Mouse (Mus musculus) forebrain, embryonic 16.5 days (tissue): ENCODE data around the gene Mier2. TPM values are rescaled to one million over a fixed set of nuclear protein-coding genes. Genes with fewer than 3 reads are reported as not detected.

ENCODE experiments used
- ATAC-seq: fragments of 200-750 bp; cut with Nextera tagmentation; 2 replicates; pipeline ENCODE4 v1.8.0; 2017; ENCODE audit warnings: mild to moderate bottlenecking, moderate library complexity
- H3K27ac ChIP-seq: fragments of 300-500 bp; sonication (generic); 2 replicates; pipeline ENCODE4 v1.5.1; 2014; ENCODE audit warnings: low read length, control low read depth
- H3K27me3 ChIP-seq: fragments of 300-500 bp; sonication (generic); replicated peaks from 2 replicates; pipeline ENCODE4 v1.6.1; 2014; ENCODE audit warnings: low read length; ENCODE audit not compliant: control insufficient read depth, insufficient read depth
- H3K36me3 ChIP-seq: fragments of 300-500 bp; sonication (generic); 2 replicates; pipeline ENCODE4 v1.6.1; 2014; ENCODE audit not compliant: control insufficient read depth, insufficient read depth
- H3K4me1 ChIP-seq: fragments of 300-500 bp; sonication (generic); replicated peaks from 2 replicates; pipeline ENCODE4 v1.6.1; 2014; ENCODE audit warnings: low read length; ENCODE audit not compliant: control insufficient read depth, insufficient read depth
- H3K4me2 ChIP-seq: fragments of 300-500 bp; sonication (generic); 2 replicates; pipeline ENCODE4 v1.6.1; 2014; ENCODE audit warnings: mild to moderate bottlenecking, low read length, control low read depth
- H3K4me3 ChIP-seq: fragments of 300-500 bp; sonication (generic); replicated peaks from 2 replicates; pipeline ENCODE4 v1.5.1; 2014; ENCODE audit warnings: mild to moderate bottlenecking, low read length, control low read depth
- H3K9ac ChIP-seq: fragments of 300-500 bp; sonication (generic); replicated peaks from 2 replicates; pipeline ENCODE4 v1.6.1; 2014; ENCODE audit warnings: low read depth, low read length, control low read depth
- H3K9me3 ChIP-seq: fragments of 300-500 bp; sonication (generic); 2 replicates; pipeline ENCODE4 v1.6.1; 2016; ENCODE audit warnings: low read length; ENCODE audit not compliant: control insufficient read depth
- WGBS: fragments of 180-500 bp; shearing (Covaris S2); extraction: QIAGEN DNeasy Blood & Tissue Kit; methylation state at CpG from one replicate; pipeline ENCODE4 v1.1.7; 2014; 5-methylcytosine and 5-hydroxymethylcytosine counted together
- polyA plus RNA-seq: library from polyadenylated mRNA; unstranded; fragments of >200 nt; fragmentation: Nextera tagmentation; extraction: Ambion mirVana; gene quantifications from 2 replicates; pipeline ENCODE4 v1.2.1, GENCODE M21; 2015

Gene Mier2
- polyA plus RNA-seq, 1 experiment from 2014 or later = 68.5 TPM

- H3K9me3 ChIP-seq = 0 out of 2 replicates have a peak, but pooled peaks cover 3% of the 10 kb centered on the region
- no peak overlapping the region for H3K9ac ChIP-seq
- H3K4me1 ChIP-seq = no peaks in the 10 kb centered on the region
- WGBS = 79% methylated on average over 12 of the region's 12 CpGs
- no peak overlapping the region for H3K27ac ChIP-seq
- no peak for ATAC-seq
- H3K4me3 ChIP-seq = no peak overlapping the region
- H3K27me3 ChIP-seq = no peaks in the 10 kb centered on the region
- H3K36me3 ChIP-seq = no peaks in the 10 kb centered on the region
- no peak overlapping the region for H3K4me2 ChIP-seq
These were observed 24.8 kb upstream of the Mier2 start for GRCm38 (mm10) chr10:79579781-79580180.

GRCm38 (mm10) chr10:79578891-79579290 lies 23.9 kb upstream of the Mier2 start:
- WGBS = 79% methylated on average over 7 of the region's 7 CpGs
- Histone ChIP-seq H3K4me1 (no peaks in the 10 kb centered on the region), H3K9ac (no peak overlapping the region), H3K4me3 (no peak overlapping the region), H3K4me2 (no peak overlapping the region), H3K9me3 (0 out of 2 replicates have a peak, but pooled peaks cover 3% of the 10 kb centered on the region), H3K27ac (no peak overlapping the region), H3K36me3 (no peaks in the 10 kb centered on the region), H3K27me3 (no peaks in the 10 kb centered on the region)
- ATAC-seq = no peak

- Histone ChIP-seq H3K27ac (no peak overlapping the region), H3K9ac (no peak overlapping the region), H3K4me2 (no peak overlapping the region), H3K36me3 (no peaks in the 10 kb centered on the region), H3K27me3 (no peaks in the 10 kb centered on the region), H3K4me1 (no peaks in the 10 kb centered on the region), H3K9me3 (0 out of 2 replicates have a peak, but pooled peaks cover 3% of the 10 kb centered on the region), H3K4me3 (no peak overlapping the region)
- WGBS = 31% methylated on average over 9 of the region's 9 CpGs
- no peak for ATAC-seq
These were observed 23.3 kb upstream of the Mier2 start for GRCm38 (mm10) chr10:79578276-79578675.

GRCm38 (mm10) chr10:79577376-79577775 lies 22.4 kb upstream of the Mier2 start:
- no peak for ATAC-seq
- Histone ChIP-seq H3K36me3 (no peaks in the 10 kb centered on the region), H3K9me3 (0 out of 2 replicates have a peak, but pooled peaks cover 3% of the 10 kb centered on the region), H3K27me3 (no peaks in the 10 kb centered on the region), H3K4me3 (no peak overlapping the region), H3K9ac (no peak overlapping the region), H3K4me2 (no peak overlapping the region), H3K27ac (no peak overlapping the region), H3K4me1 (no peaks in the 10 kb centered on the region)
- 76% methylated on average over 4 of the region's 4 CpGs for WGBS

GRCm38 (mm10) chr10:79575754-79576153 lies 20.8 kb upstream of the Mier2 start:
- H3K9me3 ChIP-seq = 0 out of 2 replicates have a peak, but pooled peaks cover 3% of the 10 kb centered on the region
- no peak overlapping the region for H3K9ac ChIP-seq
- H3K27ac ChIP-seq = no peak overlapping the region
- H3K27me3 ChIP-seq = no peaks in the 10 kb centered on the region
- ATAC-seq = no peak
- no peak overlapping the region for H3K4me2 ChIP-seq
- no peaks in the 10 kb centered on the region for H3K4me1 ChIP-seq
- H3K4me3 ChIP-seq = no peak overlapping the region
- 84% methylated on average over 6 of the region's 6 CpGs for WGBS
- no peaks in the 10 kb centered on the region for H3K36me3 ChIP-seq

GRCm38 (mm10) chr10:79574796-79575195 lies 19.8 kb upstream of the Mier2 start:
- Histone ChIP-seq H3K27me3 (no peaks in the 10 kb centered on the region), H3K4me3 (no peak overlapping the region), H3K4me1 (no peaks in the 10 kb centered on the region), H3K27ac (no peak overlapping the region), H3K9me3 (0 out of 2 replicates have a peak, but pooled peaks cover 3% of the 10 kb centered on the region), H3K9ac (no peak overlapping the region), H3K4me2 (no peak overlapping the region), H3K36me3 (no peaks in the 10 kb centered on the region)
- no peak for ATAC-seq
- 97% methylated on average over 6 of the region's 6 CpGs for WGBS

GRCm38 (mm10) chr10:79574350-79574749 lies 19.4 kb upstream of the Mier2 start:
- Histone ChIP-seq H3K4me1 (no peaks in the 10 kb centered on the region), H3K4me2 (no peak overlapping the region), H3K36me3 (no peaks in the 10 kb centered on the region), H3K9ac (no peak overlapping the region), H3K4me3 (no peak overlapping the region), H3K27me3 (no peaks in the 10 kb centered on the region), H3K9me3 (0 out of 2 replicates have a peak, but pooled peaks cover 3% of the 10 kb centered on the region), H3K27ac (no peak overlapping the region)
- 83% methylated on average over 8 of the region's 8 CpGs for WGBS
- no peak for ATAC-seq

GRCm38 (mm10) chr10:79573611-79574010 lies 18.6 kb upstream of the Mier2 start:
- no peak for ATAC-seq
- Histone ChIP-seq H3K9me3 (0 out of 2 replicates have a peak, but pooled peaks cover 3% of the 10 kb centered on the region), H3K27ac (no peak overlapping the region), H3K27me3 (no peaks in the 10 kb centered on the region), H3K4me1 (no peaks in the 10 kb centered on the region), H3K4me2 (no peak overlapping the region), H3K36me3 (no peaks in the 10 kb centered on the region), H3K4me3 (no peak overlapping the region), H3K9ac (no peak overlapping the region)
- 89% methylated on average over 6 of the region's 6 CpGs for WGBS

GRCm38 (mm10) chr10:79571314-79571713 lies 16.3 kb upstream of the Mier2 start:
- Histone ChIP-seq H3K27me3 (no peaks in the 10 kb centered on the region), H3K27ac (no peak overlapping the region), H3K9me3 (no peaks in the 10 kb centered on the region), H3K4me3 (no peak overlapping the region), H3K9ac (no peak overlapping the region), H3K4me1 (no peaks in the 10 kb centered on the region), H3K4me2 (no peak overlapping the region), H3K36me3 (no peaks in the 10 kb centered on the region)
- 98% methylated on average over 2 of the region's 2 CpGs for WGBS
- no peak for ATAC-seq

- Histone ChIP-seq H3K9me3 (no peaks in the 10 kb centered on the region), H3K9ac (no peak overlapping the region), H3K4me1 (no peaks in the 10 kb centered on the region), H3K27me3 (no peaks in the 10 kb centered on the region), H3K36me3 (no peaks in the 10 kb centered on the region), H3K27ac (no peak overlapping the region), H3K4me2 (no peak overlapping the region), H3K4me3 (no peak overlapping the region)
- 94% methylated on average over 5 of the region's 5 CpGs for WGBS
- no peak for ATAC-seq
These were observed 14.9 kb upstream of the Mier2 start for GRCm38 (mm10) chr10:79569921-79570320.
